Mouse (Mus musculus): ENCODE results near the gene Spef2. TPM values are rescaled to one million over a fixed set of nuclear protein-coding genes. Genes with fewer than 3 reads are reported as not detected.

The Spef2 gene
- polyA plus RNA-seq, 1 experiment from 2014 or later = 0.45 TPM

GRCm38 (mm10) chr15:9742172-9742571, 6.5 kb downstream of the Spef2 start:
- no peak overlapping the region for H3K27ac ChIP-seq (ENCODE audit: low read depth, low read length)
- WGBS = 86% methylated on average over 3 of the region's 3 CpGs
- no peaks in the 10 kb centered on the region for H3K4me1 ChIP-seq (ENCODE audit: control insufficient read depth, insufficient read depth, low read length)
- H3K36me3 ChIP-seq (ENCODE audit: control insufficient read depth, insufficient read depth, low read length) = no peaks in the 10 kb centered on the region
- no peak for ATAC-seq (ENCODE audit: low FRiP score, low TSS enrichment)
- H3K9me3 ChIP-seq (ENCODE audit: control insufficient read depth, low read length) = no peaks in the 10 kb centered on the region
- H3K27me3 ChIP-seq (ENCODE audit: control insufficient read depth, insufficient read depth, low read length) = no peaks in the 10 kb centered on the region
- H3K9ac ChIP-seq (ENCODE audit: low read depth, low read length) = no peak overlapping the region
- H3K4me3 ChIP-seq (ENCODE audit: low read length) = no peak overlapping the region
- H3K4me2 ChIP-seq (replicated peaks; ENCODE audit: low read depth, low read length) = no peak overlapping the region

- 68% methylated on average over 7 of the region's 7 CpGs for WGBS
These were observed 33.9 kb downstream of the Spef2 start for GRCm38 (mm10) chr15:9714574-9715458.

GRCm38 (mm10) chr15:9713707-9714106, 35.0 kb downstream of the Spef2 start:
- H3K9me3 ChIP-seq (ENCODE audit: control insufficient read depth, low read length) = no peaks in the 10 kb centered on the region
- no peak overlapping the region for H3K4me2 ChIP-seq (replicated peaks; ENCODE audit: low read depth, low read length)
- no peaks in the 10 kb centered on the region for H3K36me3 ChIP-seq (ENCODE audit: control insufficient read depth, insufficient read depth, low read length)
- ATAC-seq (ENCODE audit: low FRiP score, low TSS enrichment) = no peak
- H3K27ac ChIP-seq (ENCODE audit: low read depth, low read length) = no peak overlapping the region
- WGBS = 79% methylated on average over 3 of the region's 3 CpGs
- H3K4me1 ChIP-seq (ENCODE audit: control insufficient read depth, insufficient read depth, low read length) = no peaks in the 10 kb centered on the region
- no peaks in the 10 kb centered on the region for H3K27me3 ChIP-seq (ENCODE audit: control insufficient read depth, insufficient read depth, low read length)
- H3K9ac ChIP-seq (ENCODE audit: low read depth, low read length) = no peak overlapping the region
- H3K4me3 ChIP-seq (ENCODE audit: low read length) = no peak overlapping the region

More at GRCm38 (mm10) chr15:9714574-9715458, 33.9 kb downstream of the Spef2 start:
- H3K27ac ChIP-seq (ENCODE audit: low read depth, low read length) = no peak overlapping the region
- no peak overlapping the region for H3K4me3 ChIP-seq (ENCODE audit: low read length)
- H3K9ac ChIP-seq (ENCODE audit: low read depth, low read length) = no peak overlapping the region
- no peak for ATAC-seq (ENCODE audit: low FRiP score, low TSS enrichment)
- no peaks in the 10 kb centered on the region for H3K4me1 ChIP-seq (ENCODE audit: control insufficient read depth, insufficient read depth, low read length)
- H3K27me3 ChIP-seq (ENCODE audit: control insufficient read depth, insufficient read depth, low read length) = no peaks in the 10 kb centered on the region
- no peak overlapping the region for H3K4me2 ChIP-seq (replicated peaks; ENCODE audit: low read depth, low read length)
- no peaks in the 10 kb centered on the region for H3K36me3 ChIP-seq (ENCODE audit: control insufficient read depth, insufficient read depth, low read length)
- H3K9me3 ChIP-seq (ENCODE audit: control insufficient read depth, low read length) = no peaks in the 10 kb centered on the region

- no peak overlapping the region for H3K9ac ChIP-seq (ENCODE audit: low read depth, low read length)
- no peak for ATAC-seq (ENCODE audit: low FRiP score, low TSS enrichment)
- no peaks in the 10 kb centered on the region for H3K9me3 ChIP-seq (ENCODE audit: control insufficient read depth, low read length)
- no peaks in the 10 kb centered on the region for H3K4me1 ChIP-seq (ENCODE audit: control insufficient read depth, insufficient read depth, low read length)
- 88% methylated on average over 2 of the region's 2 CpGs for WGBS
- no peak overlapping the region for H3K4me3 ChIP-seq (ENCODE audit: low read length)
- H3K27ac ChIP-seq (ENCODE audit: low read depth, low read length) = no peak overlapping the region
- no peaks in the 10 kb centered on the region for H3K36me3 ChIP-seq (ENCODE audit: control insufficient read depth, insufficient read depth, low read length)
- H3K27me3 ChIP-seq (ENCODE audit: control insufficient read depth, insufficient read depth, low read length) = no peaks in the 10 kb centered on the region
- H3K4me2 ChIP-seq (replicated peaks; ENCODE audit: low read depth, low read length) = no peak overlapping the region
These were observed 38.3 kb downstream of the Spef2 start for GRCm38 (mm10) chr15:9710330-9710729.

GRCm38 (mm10) chr15:9705830-9706450, 42.7 kb downstream of the Spef2 start:
- Histone ChIP-seq H3K4me2 (replicated peaks; ENCODE audit: low read depth, low read length) (no peak overlapping the region), H3K36me3 (ENCODE audit: control insufficient read depth, insufficient read depth, low read length) (no peaks in the 10 kb centered on the region), H3K4me3 (ENCODE audit: low read length) (no peak overlapping the region), H3K27me3 (ENCODE audit: control insufficient read depth, insufficient read depth, low read length) (no peaks in the 10 kb centered on the region), H3K4me1 (ENCODE audit: control insufficient read depth, insufficient read depth, low read length) (no peaks in the 10 kb centered on the region), H3K9ac (ENCODE audit: low read depth, low read length) (no peak overlapping the region), H3K9me3 (ENCODE audit: control insufficient read depth, low read length) (no peaks in the 10 kb centered on the region), H3K27ac (ENCODE audit: low read depth, low read length) (no peak overlapping the region)
- ATAC-seq (ENCODE audit: low FRiP score, low TSS enrichment) = no peak
- WGBS = 80% methylated on average over 2 of the region's 2 CpGs

GRCm38 (mm10) chr15:9701845-9702244, 46.8 kb downstream of the Spef2 start:
- ATAC-seq (ENCODE audit: low FRiP score, low TSS enrichment) = no peak
- Histone ChIP-seq H3K9ac (ENCODE audit: low read depth, low read length) (no peak overlapping the region), H3K4me1 (ENCODE audit: control insufficient read depth, insufficient read depth, low read length) (no peaks in the 10 kb centered on the region), H3K9me3 (ENCODE audit: control insufficient read depth, low read length) (no peaks in the 10 kb centered on the region), H3K4me3 (ENCODE audit: low read length) (no peak overlapping the region), H3K27me3 (ENCODE audit: control insufficient read depth, insufficient read depth, low read length) (no peaks in the 10 kb centered on the region), H3K36me3 (ENCODE audit: control insufficient read depth, insufficient read depth, low read length) (no peaks in the 10 kb centered on the region), H3K27ac (ENCODE audit: low read depth, low read length) (no peak overlapping the region), H3K4me2 (replicated peaks; ENCODE audit: low read depth, low read length) (no peak overlapping the region)

GRCm38 (mm10) chr15:9691721-9692120, 56.9 kb downstream of the Spef2 start:
- Histone ChIP-seq H3K27me3 (ENCODE audit: control insufficient read depth, insufficient read depth, low read length) (no peaks in the 10 kb centered on the region), H3K9me3 (ENCODE audit: control insufficient read depth, low read length) (no peaks in the 10 kb centered on the region)

GRCm38 (mm10) chr15:9690845-9691244, 57.8 kb downstream of the Spef2 start:
- Histone ChIP-seq H3K27ac (ENCODE audit: low read depth, low read length) (no peak overlapping the region), H3K36me3 (ENCODE audit: control insufficient read depth, insufficient read depth, low read length) (no peaks in the 10 kb centered on the region), H3K9me3 (ENCODE audit: control insufficient read depth, low read length) (no peaks in the 10 kb centered on the region), H3K4me3 (ENCODE audit: low read length) (no peak overlapping the region), H3K4me1 (ENCODE audit: control insufficient read depth, insufficient read depth, low read length) (no peaks in the 10 kb centered on the region), H3K9ac (ENCODE audit: low read depth, low read length) (no peak overlapping the region), H3K4me2 (replicated peaks; ENCODE audit: low read depth, low read length) (no peak overlapping the region), H3K27me3 (ENCODE audit: control insufficient read depth, insufficient read depth, low read length) (no peaks in the 10 kb centered on the region)
- WGBS = 91% methylated on average over 5 of the region's 5 CpGs
- no peak for ATAC-seq (ENCODE audit: low FRiP score, low TSS enrichment)

More at GRCm38 (mm10) chr15:9691721-9692120, 56.9 kb downstream of the Spef2 start:
- Histone ChIP-seq H3K4me2 (replicated peaks; ENCODE audit: low read depth, low read length) (no peak overlapping the region), H3K9ac (ENCODE audit: low read depth, low read length) (no peak overlapping the region), H3K36me3 (ENCODE audit: control insufficient read depth, insufficient read depth, low read length) (no peaks in the 10 kb centered on the region), H3K4me1 (ENCODE audit: control insufficient read depth, insufficient read depth, low read length) (no peaks in the 10 kb centered on the region), H3K4me3 (ENCODE audit: low read length) (no peak overlapping the region), H3K27ac (ENCODE audit: low read depth, low read length) (no peak overlapping the region)
- ATAC-seq (ENCODE audit: low FRiP score, low TSS enrichment) = no peak

GRCm38 (mm10) chr15:9690436-9690835, 58.2 kb downstream of the Spef2 start:
- ATAC-seq (ENCODE audit: low FRiP score, low TSS enrichment) = no peak
- 74% methylated on average over 1 of the region's 1 CpGs for WGBS
- no peak overlapping the region for H3K27ac ChIP-seq (ENCODE audit: low read depth, low read length)

More at GRCm38 (mm10) chr15:9690436-9690835, 58.2 kb downstream of the Spef2 start:
- H3K4me3 ChIP-seq (ENCODE audit: low read length) = no peak overlapping the region
- H3K4me2 ChIP-seq (replicated peaks; ENCODE audit: low read depth, low read length) = no peak overlapping the region
- no peak overlapping the region for H3K9ac ChIP-seq (ENCODE audit: low read depth, low read length)
- no peaks in the 10 kb centered on the region for H3K4me1 ChIP-seq (ENCODE audit: control insufficient read depth, insufficient read depth, low read length)
- H3K36me3 ChIP-seq (ENCODE audit: control insufficient read depth, insufficient read depth, low read length) = no peaks in the 10 kb centered on the region
- H3K9me3 ChIP-seq (ENCODE audit: control insufficient read depth, low read length) = no peaks in the 10 kb centered on the region
- no peaks in the 10 kb centered on the region for H3K27me3 ChIP-seq (ENCODE audit: control insufficient read depth, insufficient read depth, low read length)

Data from kidney, embryonic 14.5 days (tissue).